Mouse (Mus musculus): ENCODE data around the gene Sytl3.
"Not testable (repeated sequence)": the region's sequence is repeated elsewhere in the genome, so short reads cannot be mapped to it uniquely, and the experiment has no call there.

Gene Sytl3

GRCm38 (mm10) chr17:6658801-6659200, at the start of gene Sytl3:
Gene Sytl3, plus strand, starts transcription at chr17:6659093.
- not testable (repeated sequence) for DNase-seq (ENCODE audit: low spot score)

GRCm38 (mm10) chr17:6613524-6613923, 45.4 kb upstream of the Sytl3 start:
- not testable (repeated sequence) for DNase-seq (ENCODE audit: low spot score)

DNA sequence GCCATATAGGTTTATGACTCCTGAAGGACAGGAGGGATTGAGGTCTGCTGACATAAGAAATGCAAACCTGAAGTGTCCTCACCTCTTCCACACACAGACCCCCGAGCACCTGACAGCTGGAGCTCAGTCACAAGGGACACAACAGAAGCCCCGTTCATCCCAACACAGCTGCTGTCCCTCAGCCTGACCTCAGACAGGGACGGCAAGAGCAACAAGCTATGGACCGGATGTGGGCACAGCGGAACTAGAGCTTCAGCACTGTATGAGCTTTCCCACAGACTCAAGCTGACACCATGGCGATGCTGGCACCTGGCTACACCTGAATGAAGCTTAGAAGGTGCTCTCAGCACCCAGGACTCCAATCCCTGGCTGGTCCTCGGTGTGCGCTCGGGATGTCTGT, 44.6 kb upstream of the Sytl3 start:
- not testable (repeated sequence) for DNase-seq (ENCODE audit: low spot score)

GRCm38 (mm10) chr17:6616731-6617130, 42.2 kb upstream of the Sytl3 start:
- DNase-seq (ENCODE audit: low spot score) = not testable (repeated sequence)

DNA sequence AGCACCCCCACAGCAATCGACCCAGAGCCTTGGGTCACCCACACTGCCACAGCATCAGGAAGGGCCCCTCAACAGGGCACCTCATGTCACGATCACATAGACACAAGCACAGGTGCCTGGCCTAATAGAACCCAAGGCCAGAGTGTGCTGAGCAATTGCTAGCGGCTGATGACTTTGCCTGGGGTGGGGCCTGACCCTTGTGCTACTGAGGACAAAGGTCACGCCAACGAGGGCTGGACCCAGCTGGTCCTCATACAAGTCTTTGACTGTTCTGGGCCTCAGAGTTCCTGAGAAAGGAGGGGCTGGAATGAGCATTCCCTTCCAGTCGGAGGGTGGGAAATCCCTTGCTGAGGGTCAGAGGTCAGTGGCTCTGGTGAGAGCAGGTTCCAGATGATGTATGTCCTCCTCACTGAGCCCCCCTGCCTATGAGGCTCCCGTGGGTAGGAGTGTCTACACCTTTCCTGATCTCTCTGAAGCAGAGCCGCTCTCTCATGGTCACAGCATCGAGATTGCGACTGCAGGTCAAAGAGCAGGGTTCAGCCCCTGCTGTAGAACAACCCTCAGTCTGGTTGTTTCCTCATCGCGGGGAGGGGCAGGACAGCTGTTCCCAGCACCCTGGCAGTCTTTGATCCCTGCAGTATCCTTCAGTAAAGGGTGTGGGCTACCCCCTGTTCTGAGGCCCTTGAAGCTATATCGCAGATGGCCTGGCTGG, 41.0 kb upstream of the Sytl3 start:
- DNase-seq (ENCODE audit: low spot score) = not testable (repeated sequence)

DNA sequence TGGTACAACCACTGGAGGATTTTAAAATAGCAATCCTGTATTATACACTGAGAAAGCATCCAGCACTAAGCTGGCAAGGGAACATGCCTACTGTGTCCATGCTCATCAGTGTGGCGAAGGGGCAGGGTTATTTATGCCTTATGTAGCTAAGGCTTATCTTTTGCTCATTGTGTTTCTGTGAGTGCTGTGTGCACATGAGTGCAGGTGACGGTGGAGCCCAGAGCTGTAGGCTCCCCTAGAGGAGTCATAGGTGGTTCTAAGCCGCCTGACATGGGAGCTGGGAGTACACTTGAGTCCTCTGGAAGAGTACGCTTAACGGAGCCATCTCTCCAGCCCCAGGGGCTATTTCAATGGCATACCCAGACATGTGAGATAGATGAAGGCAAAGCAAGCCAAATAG, 39.6 kb upstream of the Sytl3 start:
- not testable (repeated sequence) for DNase-seq (ENCODE audit: low spot score)

DNA sequence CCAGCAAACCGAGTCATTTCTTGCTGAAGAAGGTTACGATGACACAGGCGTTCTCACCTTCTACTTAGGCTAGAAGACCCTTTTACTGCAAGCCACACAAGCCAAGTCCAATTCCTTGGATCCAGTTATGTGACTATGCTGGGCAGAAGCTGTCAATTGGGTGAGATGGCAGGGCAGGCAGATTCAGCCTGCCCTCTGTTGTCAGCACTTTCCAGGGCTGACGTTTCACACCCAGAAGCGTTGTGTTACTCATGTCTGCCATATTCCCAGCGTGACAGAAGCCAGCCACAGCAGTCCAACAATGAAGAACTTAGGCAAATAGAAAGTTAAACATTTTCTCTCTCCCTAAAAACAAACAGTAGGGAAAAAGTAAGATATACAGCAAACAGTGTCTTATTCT, 38.9 kb upstream of the Sytl3 start:
- DNase-seq (ENCODE audit: low spot score) = not testable (repeated sequence)

GRCm38 (mm10) chr17:6620730-6621451, 38.0 kb upstream of the Sytl3 start:
- DNase-seq (ENCODE audit: low spot score) = not testable (repeated sequence)

- not testable (repeated sequence) for DNase-seq (ENCODE audit: low spot score)
These were observed 36.9 kb upstream of the Sytl3 start for GRCm38 (mm10) chr17:6621976-6622375.

- not testable (repeated sequence) for DNase-seq (ENCODE audit: low spot score)
These were observed 33.9 kb upstream of the Sytl3 start for GRCm38 (mm10) chr17:6624926-6625558.

DNA sequence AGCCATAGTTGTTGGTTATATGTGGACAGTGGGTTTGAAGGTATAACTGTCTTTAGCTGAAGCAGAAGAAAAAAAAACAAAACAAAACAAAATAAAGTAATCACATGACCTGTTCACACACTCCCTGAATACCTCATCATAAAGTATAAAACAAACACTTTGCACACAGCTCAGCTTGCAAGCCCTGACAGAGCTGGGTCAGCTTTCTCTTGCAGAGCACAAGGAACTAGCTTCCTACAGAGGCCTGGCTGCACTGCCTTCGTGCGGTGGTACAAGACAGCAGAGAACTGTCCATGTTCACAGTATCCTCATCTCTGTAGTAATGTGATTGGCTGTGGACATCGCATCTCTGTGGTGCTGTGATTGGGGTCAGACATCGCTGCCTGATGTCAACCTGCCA, 28.5 kb upstream of the Sytl3 start:
- DNase-seq (ENCODE audit: low spot score) = not testable (repeated sequence)

- not testable (repeated sequence) for DNase-seq (ENCODE audit: low spot score)
These were observed 26.0 kb upstream of the Sytl3 start for GRCm38 (mm10) chr17:6632850-6633249.

GRCm38 (mm10) chr17:6635781-6636180, 23.1 kb upstream of the Sytl3 start:
- DNase-seq (ENCODE audit: low spot score) = not testable (repeated sequence)

GRCm38 (mm10) chr17:6636861-6637260, 22.0 kb upstream of the Sytl3 start:
- no peak for DNase-seq (ENCODE audit: low spot score)

GRCm38 (mm10) chr17:6637434-6637833, 21.5 kb upstream of the Sytl3 start:
- DNase-seq (ENCODE audit: low spot score) = not testable (repeated sequence)

GRCm38 (mm10) chr17:6638444-6638843, 20.4 kb upstream of the Sytl3 start:
- not testable (repeated sequence) for DNase-seq (ENCODE audit: low spot score)

GRCm38 (mm10) chr17:6639486-6639885, 19.4 kb upstream of the Sytl3 start:
- not testable (repeated sequence) for DNase-seq (ENCODE audit: low spot score)

GRCm38 (mm10) chr17:6640044-6640637, 18.8 kb upstream of the Sytl3 start:
- DNase-seq (ENCODE audit: low spot score) = not testable (repeated sequence)

DNA sequence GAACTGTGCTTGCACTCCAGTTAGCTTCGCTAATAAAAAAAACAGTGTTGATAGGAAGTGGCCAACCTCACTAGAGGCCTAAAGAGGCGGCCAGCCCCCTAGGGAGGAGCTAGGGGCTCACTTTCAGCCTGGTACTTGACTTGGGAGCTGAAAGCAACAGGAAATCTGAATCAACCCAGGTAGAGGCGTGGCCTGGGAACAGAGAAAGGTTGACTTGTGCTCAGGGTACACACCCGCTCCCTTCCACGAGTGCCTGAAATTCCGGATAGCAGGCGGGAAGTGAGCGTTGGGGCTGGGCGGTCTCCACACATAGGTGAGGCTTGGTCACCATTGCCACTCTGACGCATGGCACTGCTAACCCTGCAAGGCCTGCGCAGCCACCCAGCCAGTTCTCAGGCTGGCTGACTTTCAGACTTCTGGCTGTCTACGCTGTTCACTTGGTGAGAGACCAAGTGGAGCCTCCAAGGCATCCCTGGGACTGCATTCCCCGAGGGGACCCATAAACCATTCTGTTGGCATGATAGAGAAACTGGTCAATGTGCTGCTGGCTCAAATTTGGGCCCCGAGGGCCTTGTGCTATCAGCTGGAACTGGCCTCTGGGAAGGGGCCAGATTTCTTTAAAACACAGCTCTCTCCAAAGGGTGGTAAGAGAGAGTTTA, 18.0 kb upstream of the Sytl3 start:
- not testable (repeated sequence) for DNase-seq (ENCODE audit: low spot score)

DNA sequence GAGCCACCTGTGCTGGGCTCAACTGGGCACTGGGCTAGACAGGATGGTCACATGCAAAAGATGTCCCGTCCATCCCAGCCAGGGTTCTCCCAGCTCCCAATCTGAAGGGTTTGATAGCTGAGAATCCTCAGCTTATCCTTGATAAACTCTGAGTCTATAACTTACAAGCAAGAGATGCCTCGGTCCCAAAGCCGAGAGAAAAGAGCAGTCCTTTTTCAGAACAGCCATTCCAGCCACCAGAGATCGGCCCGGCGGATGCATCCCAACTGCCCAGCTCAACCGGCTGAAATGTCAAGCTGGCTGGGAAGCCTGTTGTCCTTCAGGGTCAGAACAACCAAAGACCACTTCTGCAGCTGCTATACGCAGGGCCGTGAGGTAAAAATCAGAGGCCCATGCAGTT, 14.7 kb upstream of the Sytl3 start:
- DNase-seq (ENCODE audit: low spot score) = not testable (repeated sequence)

GRCm38 (mm10) chr17:6644673-6645072, 14.2 kb upstream of the Sytl3 start:
- not testable (repeated sequence) for DNase-seq (ENCODE audit: low spot score)

DNA sequence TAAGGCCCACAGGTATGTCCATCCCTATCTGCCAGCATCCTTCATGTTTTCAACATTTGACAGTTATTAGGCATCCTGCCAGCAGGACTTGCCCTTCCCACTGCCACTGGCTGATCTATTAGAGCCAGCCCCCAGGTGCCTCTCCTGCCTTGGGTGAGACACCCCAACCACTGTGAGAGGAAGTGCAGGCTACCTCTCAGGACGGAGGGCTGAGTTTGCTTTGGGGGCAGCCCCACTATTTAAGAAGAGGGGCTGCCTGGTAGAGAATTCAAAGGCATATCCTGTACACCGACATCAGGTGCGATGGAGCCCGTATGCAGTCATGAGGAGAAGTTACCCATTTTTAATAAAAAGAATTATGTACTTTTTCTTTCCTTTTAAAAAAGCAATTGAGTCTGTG, 13.2 kb upstream of the Sytl3 start:
- DNase-seq (ENCODE audit: low spot score) = not testable (repeated sequence)
